Mouse (Mus musculus): Measurements from ENCODE around the gene Trmt112.

GRCm38 (mm10) chr19:6934195-6934977 lies 24.9 kb downstream of the Trmt112 start, which contains the start of gene Kcnk4:
- TF ChIP-seq POLR2A (IDR thresholded peaks at IDR 0.05; ENCODE audit: borderline replicate concordance, insufficient read depth, low read length) = no peak
- TF ChIP-seq CTCF (IDR thresholded peaks at IDR 0.05; ENCODE audit: borderline replicate concordance, insufficient read depth, low read depth, low read length) = no peak

All from cerebellum, adult 2 months (tissue).